Mouse (Mus musculus): Measurements from ENCODE around the gene Tns1.

The Tns1 gene

GRCm38 (mm10) chr1:74091611-74092224, 32.5 kb downstream of the Tns1 start:
- peak; percentile 51 for DNase-seq (ENCODE audit: low read depth, low spot score)

- DNase-seq (ENCODE audit: low read depth, low spot score), result no peak
These were observed 33.1 kb downstream of the Tns1 start for GRCm38 (mm10) chr1:74091138-74091537.

GRCm38 (mm10) chr1:74090329-74090728, 33.9 kb downstream of the Tns1 start:
- no peak for DNase-seq (ENCODE audit: low read depth, low spot score)

GRCm38 (mm10) chr1:74088569-74088968, 35.7 kb downstream of the Tns1 start:
- DNase-seq (ENCODE audit: low read depth, low spot score), result no peak

- no peak for DNase-seq (ENCODE audit: low read depth, low spot score)
These were observed 38.7 kb downstream of the Tns1 start for GRCm38 (mm10) chr1:74085566-74085965.

- DNase-seq (ENCODE audit: low read depth, low spot score), result no peak
These were observed 39.5 kb downstream of the Tns1 start for GRCm38 (mm10) chr1:74084752-74085151.

- peak; percentile 60 for DNase-seq (ENCODE audit: low read depth, low spot score)
These were observed 40.1 kb downstream of the Tns1 start for GRCm38 (mm10) chr1:74084065-74084705.

- peak; percentile 91 for DNase-seq (ENCODE audit: low read depth, low spot score)
These were observed 41.3 kb downstream of the Tns1 start for GRCm38 (mm10) chr1:74082841-74083463.

- DNase-seq (ENCODE audit: low read depth, low spot score), result no peak
These were observed 42.7 kb downstream of the Tns1 start for GRCm38 (mm10) chr1:74081573-74081989.

- peak; percentile 82 for DNase-seq (ENCODE audit: low read depth, low spot score)
These were observed 46.9 kb downstream of the Tns1 start for GRCm38 (mm10) chr1:74077353-74077752.

GRCm38 (mm10) chr1:74076230-74076629, 48.0 kb downstream of the Tns1 start:
- no peak for DNase-seq (ENCODE audit: low read depth, low spot score)

- DNase-seq (ENCODE audit: low read depth, low spot score), result no peak
These were observed 49.4 kb downstream of the Tns1 start for GRCm38 (mm10) chr1:74074693-74075485.

- no peak for DNase-seq (ENCODE audit: low read depth, low spot score)
These were observed 50.5 kb downstream of the Tns1 start for GRCm38 (mm10) chr1:74073791-74074190.

GRCm38 (mm10) chr1:74070745-74071144, 53.5 kb downstream of the Tns1 start:
- no peak for DNase-seq (ENCODE audit: low read depth, low spot score)

- DNase-seq (ENCODE audit: low read depth, low spot score), result peak; percentile 40
These were observed 54.2 kb downstream of the Tns1 start for GRCm38 (mm10) chr1:74070001-74070551.

- DNase-seq (ENCODE audit: low read depth, low spot score), result peak; percentile 39
These were observed 55.0 kb downstream of the Tns1 start for GRCm38 (mm10) chr1:74069085-74069835.

GRCm38 (mm10) chr1:74068366-74069084, 55.7 kb downstream of the Tns1 start:
- DNase-seq (ENCODE audit: low read depth, low spot score), result no peak

- DNase-seq (ENCODE audit: low read depth, low spot score), result peak; percentile 69
These were observed 56.4 kb downstream of the Tns1 start for GRCm38 (mm10) chr1:74067866-74068265.

- no peak for DNase-seq (ENCODE audit: low read depth, low spot score)
These were observed 57.7 kb downstream of the Tns1 start for GRCm38 (mm10) chr1:74066576-74066975.

- DNase-seq (ENCODE audit: low read depth, low spot score), result no peak
These were observed 58.2 kb downstream of the Tns1 start for GRCm38 (mm10) chr1:74066061-74066460.
